Mouse (Mus musculus): ENCODE measurements around the gene Exog.

- TF ChIP-seq CTCF (IDR thresholded peaks at IDR 0.05; ENCODE audit: insufficient read depth, low read length) (no peak), POLR2A (IDR thresholded peaks at IDR 0.05; ENCODE audit: borderline replicate concordance, extremely low read depth, low read depth, low read length) (no peak)
Measured at GRCm38 (mm10) chr9:119465056-119465455, 20.3 kb downstream of the Exog start.

All from lung, adult 2 months (tissue).